Mouse (Mus musculus): Measurements from ENCODE around the gene Crybg1. TPM values are rescaled to one million over a fixed set of nuclear protein-coding genes. Genes with fewer than 3 reads are reported as not detected.

Crybg1 gene
- total RNA-seq, 1 experiment from 2014 or later, result 3.6 TPM

DNA sequence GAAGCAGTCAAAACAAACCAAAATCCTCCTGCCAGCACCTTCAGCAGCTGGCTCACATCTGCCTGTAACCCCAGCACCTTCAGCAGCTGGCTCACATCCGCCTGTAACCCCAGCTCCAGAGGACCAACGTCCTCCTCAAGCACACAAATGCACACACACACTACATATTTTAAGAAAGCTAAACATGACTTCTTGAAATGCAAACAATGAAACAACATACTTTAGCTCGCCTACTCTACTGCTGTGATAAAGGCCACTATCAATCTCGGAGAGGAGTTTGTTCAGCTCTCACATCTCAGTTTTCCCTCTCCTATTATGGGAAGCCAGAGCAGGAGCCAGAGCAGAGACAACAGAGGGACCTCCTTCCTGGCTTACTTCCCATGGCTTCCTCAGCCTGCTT lies 34.0 kb downstream of the Crybg1 start:
- ATAC-seq (replicated peaks in 1 of 2; ENCODE audit: insufficient read depth in 1 of 2, low FRiP score in 2 of 2, low TSS enrichment in 1 of 2, low read depth in 1 of 2, poor library complexity in 2 of 2, severe bottlenecking in 2 of 2), result no peak

- no peak for ATAC-seq (replicated peaks in 1 of 2; ENCODE audit: insufficient read depth in 1 of 2, low FRiP score in 2 of 2, low TSS enrichment in 1 of 2, low read depth in 1 of 2, poor library complexity in 2 of 2, severe bottlenecking in 2 of 2)
Observed at GRCm38 (mm10) chr10:44112005-44112675, 36.5 kb downstream of the Crybg1 start.

- ATAC-seq (replicated peaks in 1 of 2; ENCODE audit: insufficient read depth in 1 of 2, low FRiP score in 2 of 2, low TSS enrichment in 1 of 2, low read depth in 1 of 2, poor library complexity in 2 of 2, severe bottlenecking in 2 of 2), result no peak
Observed at GRCm38 (mm10) chr10:44111168-44111567, 37.5 kb downstream of the Crybg1 start.

DNA sequence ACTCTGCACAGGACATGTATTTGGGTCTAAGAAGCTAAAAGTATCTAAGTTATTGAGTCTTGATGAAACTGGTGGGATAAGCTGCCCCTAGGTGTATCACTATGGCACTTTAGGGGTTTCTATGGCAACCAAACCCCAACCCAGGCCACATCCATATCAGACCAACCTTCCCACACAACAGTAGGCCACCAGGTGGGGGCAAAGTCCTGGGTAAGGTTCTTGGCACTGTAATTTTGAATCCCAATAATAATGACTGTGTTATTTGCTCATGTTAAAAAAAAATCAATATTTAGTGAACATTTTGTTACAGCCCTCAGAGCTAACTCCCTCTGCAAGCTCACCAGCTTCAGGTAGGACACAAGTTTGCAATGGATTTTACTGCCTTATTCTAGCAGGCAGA lies 38.2 kb downstream of the Crybg1 start:
- no peak for ATAC-seq (replicated peaks in 1 of 2; ENCODE audit: insufficient read depth in 1 of 2, low FRiP score in 2 of 2, low TSS enrichment in 1 of 2, low read depth in 1 of 2, poor library complexity in 2 of 2, severe bottlenecking in 2 of 2)

- ATAC-seq (replicated peaks in 1 of 2; ENCODE audit: insufficient read depth in 1 of 2, low FRiP score in 2 of 2, low TSS enrichment in 1 of 2, low read depth in 1 of 2, poor library complexity in 2 of 2, severe bottlenecking in 2 of 2), result no peak
Observed at GRCm38 (mm10) chr10:44094794-44095193, 53.9 kb downstream of the Crybg1 start.

- no peak for ATAC-seq (replicated peaks in 1 of 2; ENCODE audit: insufficient read depth in 1 of 2, low FRiP score in 2 of 2, low TSS enrichment in 1 of 2, low read depth in 1 of 2, poor library complexity in 2 of 2, severe bottlenecking in 2 of 2)
Observed at GRCm38 (mm10) chr10:44091757-44092156, 56.9 kb downstream of the Crybg1 start.

DNA sequence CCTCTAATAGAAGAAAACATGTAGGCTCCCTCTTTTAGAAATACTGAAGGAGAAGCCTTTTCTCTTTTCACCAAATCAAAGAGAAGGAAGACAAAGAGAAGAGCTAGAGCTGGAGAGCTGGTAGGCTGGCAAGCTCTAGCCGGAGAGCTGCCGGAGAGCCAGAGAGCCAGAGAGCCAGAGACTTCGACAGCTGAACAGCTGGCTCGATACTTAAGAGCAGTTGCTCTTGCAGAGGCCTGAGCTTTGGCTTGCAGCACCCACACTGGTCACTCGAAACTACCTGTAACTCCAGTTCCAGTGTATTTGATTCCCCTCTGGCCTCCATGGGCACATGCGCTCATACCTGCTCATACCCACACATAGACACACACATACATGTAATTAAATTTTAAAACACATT lies 68.3 kb downstream of the Crybg1 start:
- ATAC-seq (replicated peaks in 1 of 2; ENCODE audit: insufficient read depth in 1 of 2, low FRiP score in 2 of 2, low TSS enrichment in 1 of 2, low read depth in 1 of 2, poor library complexity in 2 of 2, severe bottlenecking in 2 of 2), result no peak

DNA sequence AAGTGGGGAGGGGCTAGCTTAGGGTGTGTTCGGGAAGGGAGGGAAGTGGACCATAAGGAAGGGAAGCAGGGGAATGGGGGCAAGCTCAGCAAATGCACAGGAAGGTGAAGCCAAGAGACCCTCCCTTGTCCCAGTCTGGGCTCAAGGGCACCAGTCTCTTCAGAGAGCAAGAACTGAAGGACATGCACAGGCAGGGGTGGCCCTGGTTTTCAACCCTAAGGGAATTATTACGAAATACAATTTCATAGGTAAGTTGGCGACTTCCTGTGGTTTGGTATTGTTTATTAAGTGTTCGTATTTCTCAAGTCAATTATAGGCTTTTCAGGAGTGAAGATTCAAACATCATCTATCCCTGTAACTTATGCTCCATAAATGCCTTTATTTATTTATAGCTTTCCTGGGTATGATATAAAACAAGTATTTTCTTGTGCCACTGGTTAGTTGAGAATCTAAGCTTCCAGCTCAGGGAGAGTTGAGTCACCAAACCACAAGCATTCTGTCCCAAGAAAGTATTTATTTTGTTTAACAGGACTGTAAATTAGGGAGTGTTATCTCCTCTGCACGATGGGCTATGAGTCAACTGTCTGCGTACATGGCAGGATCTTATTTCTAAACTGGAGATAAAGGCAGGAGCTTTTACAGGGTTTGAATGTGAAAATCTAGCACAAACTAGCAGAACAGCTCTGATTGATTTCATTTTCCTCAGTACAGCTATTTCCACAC lies 69.7 kb downstream of the Crybg1 start:
- ATAC-seq (replicated peaks in 1 of 2; ENCODE audit: insufficient read depth in 1 of 2, low FRiP score in 2 of 2, low TSS enrichment in 1 of 2, low read depth in 1 of 2, poor library complexity in 2 of 2, severe bottlenecking in 2 of 2), result no peak

DNA sequence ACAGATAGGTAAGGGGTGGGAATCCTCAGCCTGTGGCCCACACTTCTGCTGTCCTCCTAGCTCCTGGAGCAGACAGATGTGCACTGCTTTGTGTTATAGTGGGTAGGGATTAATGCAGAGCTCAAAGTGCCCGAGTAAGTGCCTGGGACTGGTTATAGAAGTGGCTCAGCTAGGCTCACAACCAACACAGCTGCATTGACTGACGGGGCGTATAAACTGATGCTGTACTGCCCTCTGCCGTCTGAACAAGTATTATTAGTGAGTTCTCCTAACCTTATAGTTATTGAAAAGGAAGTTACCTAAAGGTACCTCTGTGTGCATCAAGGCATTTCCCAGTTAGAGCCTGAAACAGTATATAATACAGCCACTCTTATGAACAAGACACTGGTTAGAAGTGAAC lies 77.6 kb downstream of the Crybg1 start:
- ATAC-seq (replicated peaks in 1 of 2; ENCODE audit: insufficient read depth in 1 of 2, low FRiP score in 2 of 2, low TSS enrichment in 1 of 2, low read depth in 1 of 2, poor library complexity in 2 of 2, severe bottlenecking in 2 of 2), result peak; percentile 80 to 93

DNA sequence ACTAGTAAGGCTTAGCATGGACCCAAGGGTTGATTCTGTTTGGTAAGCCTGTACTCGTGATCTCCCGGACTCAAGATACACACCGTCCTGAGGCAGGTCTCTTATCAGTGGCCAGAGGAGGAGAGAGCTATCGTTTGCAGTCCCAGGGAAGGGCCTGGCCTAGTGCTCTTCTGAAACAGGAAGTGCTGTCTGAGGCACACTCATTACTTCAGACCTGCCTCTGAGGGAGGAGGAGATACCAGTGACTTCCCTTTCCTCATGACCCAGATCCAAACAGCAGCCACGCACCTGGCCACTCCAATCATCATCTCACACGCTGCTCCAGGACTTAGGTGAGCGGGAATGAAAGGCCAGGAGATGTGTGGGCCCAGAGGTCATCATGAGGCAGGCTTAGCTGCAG lies 79.5 kb downstream of the Crybg1 start:
- ATAC-seq (replicated peaks in 1 of 2; ENCODE audit: insufficient read depth in 1 of 2, low FRiP score in 2 of 2, low TSS enrichment in 1 of 2, low read depth in 1 of 2, poor library complexity in 2 of 2, severe bottlenecking in 2 of 2), result peak; percentile 64 to 86

DNA sequence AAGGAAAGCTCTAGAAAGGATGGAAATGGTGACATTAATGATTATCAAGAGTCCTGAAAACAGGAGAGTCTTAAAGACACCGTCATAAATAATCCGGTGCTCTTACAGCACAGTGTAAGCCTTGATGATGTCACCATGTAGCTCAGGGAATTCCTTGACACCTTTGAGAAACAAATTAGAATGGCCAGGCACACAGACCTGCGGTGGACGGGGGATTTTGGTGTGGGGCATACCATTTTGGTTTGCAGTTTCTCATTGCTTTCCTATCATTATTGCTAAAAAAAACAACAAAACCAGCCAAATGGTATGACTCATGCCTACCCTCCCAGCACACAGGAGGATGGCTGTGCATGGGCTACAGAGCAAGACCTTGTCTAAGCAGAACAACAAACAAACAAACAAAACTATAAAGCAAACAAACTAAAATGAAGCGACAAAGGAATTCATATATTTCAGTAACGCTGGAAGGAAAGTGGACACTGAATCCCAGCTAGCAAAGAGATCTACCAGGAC lies 82.7 kb downstream of the Crybg1 start:
- ATAC-seq (replicated peaks in 1 of 2; ENCODE audit: insufficient read depth in 1 of 2, low FRiP score in 2 of 2, low TSS enrichment in 1 of 2, low read depth in 1 of 2, poor library complexity in 2 of 2, severe bottlenecking in 2 of 2), result no peak

DNA sequence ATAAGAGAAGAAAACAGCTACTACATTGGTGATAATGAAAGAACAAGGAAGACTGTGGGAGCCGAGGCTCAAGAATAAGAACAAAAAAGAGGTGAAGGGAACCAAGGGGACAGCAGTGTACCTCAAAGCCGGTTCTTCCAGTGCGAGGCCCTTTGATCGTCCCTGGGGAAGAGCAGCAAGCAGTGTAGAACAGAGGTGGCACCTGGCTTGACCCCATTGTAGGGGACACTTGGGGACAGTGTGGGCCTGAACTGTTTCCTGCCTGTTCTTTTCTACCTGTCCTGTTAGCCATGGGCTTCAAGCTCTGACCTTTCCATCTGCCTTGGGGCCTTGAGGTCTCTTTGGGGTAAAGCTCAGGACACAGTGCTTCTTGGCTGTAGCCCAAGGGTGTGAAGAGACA lies 85.7 kb downstream of the Crybg1 start:
- no peak for ATAC-seq (replicated peaks in 1 of 2; ENCODE audit: insufficient read depth in 1 of 2, low FRiP score in 2 of 2, low TSS enrichment in 1 of 2, low read depth in 1 of 2, poor library complexity in 2 of 2, severe bottlenecking in 2 of 2)

DNA sequence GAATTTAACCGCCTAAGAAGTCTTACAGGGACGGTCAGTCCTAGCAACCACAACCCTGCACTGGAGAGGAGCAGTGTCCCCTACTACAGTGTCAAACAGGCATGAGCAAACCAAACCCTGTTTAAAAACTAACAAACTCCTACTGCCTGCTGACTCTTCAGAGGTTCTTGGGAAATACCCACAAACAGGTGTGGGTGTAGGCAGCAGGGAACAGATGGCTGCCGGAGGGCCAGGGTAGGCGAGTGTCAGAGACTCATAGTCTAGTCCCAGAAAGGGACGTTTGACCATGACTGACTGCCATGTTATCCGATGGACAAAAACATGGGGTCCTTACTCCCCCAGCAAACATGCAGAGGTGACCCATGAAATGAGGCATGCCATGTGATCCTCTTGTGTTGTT lies 97.7 kb downstream of the Crybg1 start:
- no peak for ATAC-seq (replicated peaks in 1 of 2; ENCODE audit: insufficient read depth in 1 of 2, low FRiP score in 2 of 2, low TSS enrichment in 1 of 2, low read depth in 1 of 2, poor library complexity in 2 of 2, severe bottlenecking in 2 of 2)

DNA sequence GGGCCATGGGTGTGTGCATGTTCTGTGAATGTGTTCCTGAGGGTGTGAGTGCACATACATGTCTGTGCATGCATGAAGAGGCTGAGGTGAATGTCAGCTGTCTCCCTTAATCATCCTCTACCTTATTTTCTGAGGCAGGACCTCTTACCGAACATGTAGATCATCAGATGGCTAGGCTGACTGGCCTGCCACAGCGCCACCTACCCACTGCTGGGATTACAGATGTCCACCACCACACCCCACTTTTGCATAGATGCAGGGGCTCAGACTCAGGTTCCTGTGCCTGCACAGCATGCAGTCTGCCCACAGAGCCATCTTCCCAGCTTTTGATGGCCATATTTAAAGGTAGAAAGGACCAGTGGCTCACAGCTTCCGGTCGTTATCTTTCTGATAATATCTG lies 103.9 kb downstream of the Crybg1 start:
- peak in 1 of 2 experiments; percentile 56; a peak in 1 of 4 replicates for ATAC-seq (replicated peaks in 1 of 2; ENCODE audit: insufficient read depth in 1 of 2, low FRiP score in 2 of 2, low TSS enrichment in 1 of 2, low read depth in 1 of 2, poor library complexity in 2 of 2, severe bottlenecking in 2 of 2)

DNA sequence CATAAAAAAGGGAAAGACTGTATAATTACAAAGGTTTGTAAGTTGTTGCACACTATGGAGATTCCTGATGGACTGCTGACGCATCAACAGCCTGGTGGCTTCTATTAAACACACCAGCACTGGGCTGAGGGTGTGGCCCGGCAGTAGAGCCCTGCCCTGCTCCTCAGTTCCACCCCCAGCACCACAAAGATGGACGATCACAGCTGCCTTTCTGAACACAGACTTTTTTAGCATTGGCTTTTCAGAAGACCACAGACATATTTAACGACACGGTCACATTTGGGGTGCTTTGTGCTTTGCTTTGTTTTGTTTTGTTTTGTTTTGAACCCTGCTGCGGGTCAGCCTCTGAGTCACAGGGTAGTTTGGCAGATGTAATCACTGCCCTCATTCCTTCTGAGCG lies 105.0 kb downstream of the Crybg1 start:
- ATAC-seq (replicated peaks in 1 of 2; ENCODE audit: insufficient read depth in 1 of 2, low FRiP score in 2 of 2, low TSS enrichment in 1 of 2, low read depth in 1 of 2, poor library complexity in 2 of 2, severe bottlenecking in 2 of 2), result no peak

DNA sequence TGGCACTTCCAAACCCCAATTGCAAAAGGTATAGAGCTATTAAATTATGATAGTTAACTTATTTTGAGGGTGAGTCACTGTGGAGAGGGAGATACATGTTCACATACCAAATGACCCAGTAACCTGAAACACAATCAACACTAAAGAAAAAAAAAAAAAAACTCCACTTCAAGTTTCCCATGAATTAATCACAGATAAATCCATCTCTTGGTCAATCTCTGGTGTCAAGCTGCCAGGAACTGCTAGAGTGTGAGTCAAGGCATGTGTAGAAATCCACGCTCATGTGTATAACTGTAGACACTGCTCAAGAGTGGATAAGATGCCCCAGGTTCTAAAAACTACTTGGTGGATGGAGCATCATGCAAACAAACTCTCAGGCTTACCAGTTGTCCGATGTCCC lies 109.5 kb downstream of the Crybg1 start:
- ATAC-seq (replicated peaks in 1 of 2; ENCODE audit: insufficient read depth in 1 of 2, low FRiP score in 2 of 2, low TSS enrichment in 1 of 2, low read depth in 1 of 2, poor library complexity in 2 of 2, severe bottlenecking in 2 of 2), result no peak

GRCm38 (mm10) chr10:44037918-44038544 lies 110.6 kb downstream of the Crybg1 start:
- peak; percentile 42 to 58; a peak in 3 of 4 replicates for ATAC-seq (replicated peaks in 1 of 2; ENCODE audit: insufficient read depth in 1 of 2, low FRiP score in 2 of 2, low TSS enrichment in 1 of 2, low read depth in 1 of 2, poor library complexity in 2 of 2, severe bottlenecking in 2 of 2)

DNA sequence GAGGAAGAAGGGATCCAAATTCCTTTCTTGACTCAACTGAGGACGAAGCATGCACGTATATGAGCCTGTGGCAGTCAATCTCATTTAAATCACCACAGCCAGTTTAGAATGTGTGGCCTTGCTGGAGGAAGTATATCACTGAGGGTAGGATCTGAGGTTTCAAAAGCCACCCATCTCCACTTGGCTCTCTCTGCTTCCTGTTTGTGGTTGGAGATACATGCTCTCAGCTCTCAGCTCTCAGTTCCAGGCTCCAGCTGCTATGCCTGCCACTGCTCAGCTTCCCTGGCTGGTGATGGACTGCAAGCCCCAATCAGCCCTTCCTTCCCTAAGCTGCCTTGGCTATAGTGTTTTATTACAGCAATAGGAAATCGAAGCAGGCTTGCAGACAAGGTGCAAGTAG lies 119.1 kb downstream of the Crybg1 start:
- peak; percentile 94 to 98 for ATAC-seq (replicated peaks in 1 of 2; ENCODE audit: insufficient read depth in 1 of 2, low FRiP score in 2 of 2, low TSS enrichment in 1 of 2, low read depth in 1 of 2, poor library complexity in 2 of 2, severe bottlenecking in 2 of 2)

All from hematopoietic stem cell, adult 5-6 weeks (primary cell).